Mouse (Mus musculus) left cerebral cortex, adult 9 months (tissue): ENCODE results near the gene Slc38a3.

Source experiments
- DNase-seq, 2 experiments: peaks; one replicate each; pipeline ENCODE4 v3.0.0; 2022; ENCODE audit warnings: low spot score in 2 of 2

The Slc38a3 gene

DNA sequence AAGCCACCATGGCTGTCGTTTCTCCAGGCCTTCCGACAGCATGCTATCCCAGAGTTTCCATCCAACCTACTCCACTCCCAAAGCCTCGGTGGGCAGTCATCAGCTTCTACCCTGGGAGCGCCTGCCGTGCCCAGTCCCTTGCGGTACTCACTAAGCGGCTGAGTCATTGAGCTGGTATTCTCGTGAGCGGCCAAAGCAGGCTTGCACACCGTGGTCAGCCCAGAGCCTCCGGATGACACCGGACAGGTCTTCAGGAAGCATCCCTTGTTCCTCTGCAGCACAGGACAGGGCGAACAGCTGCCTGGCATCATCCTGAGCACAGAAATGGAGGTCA is 49.8 kb downstream of the Slc38a3 start:
- no peak for DNase-seq

DNA sequence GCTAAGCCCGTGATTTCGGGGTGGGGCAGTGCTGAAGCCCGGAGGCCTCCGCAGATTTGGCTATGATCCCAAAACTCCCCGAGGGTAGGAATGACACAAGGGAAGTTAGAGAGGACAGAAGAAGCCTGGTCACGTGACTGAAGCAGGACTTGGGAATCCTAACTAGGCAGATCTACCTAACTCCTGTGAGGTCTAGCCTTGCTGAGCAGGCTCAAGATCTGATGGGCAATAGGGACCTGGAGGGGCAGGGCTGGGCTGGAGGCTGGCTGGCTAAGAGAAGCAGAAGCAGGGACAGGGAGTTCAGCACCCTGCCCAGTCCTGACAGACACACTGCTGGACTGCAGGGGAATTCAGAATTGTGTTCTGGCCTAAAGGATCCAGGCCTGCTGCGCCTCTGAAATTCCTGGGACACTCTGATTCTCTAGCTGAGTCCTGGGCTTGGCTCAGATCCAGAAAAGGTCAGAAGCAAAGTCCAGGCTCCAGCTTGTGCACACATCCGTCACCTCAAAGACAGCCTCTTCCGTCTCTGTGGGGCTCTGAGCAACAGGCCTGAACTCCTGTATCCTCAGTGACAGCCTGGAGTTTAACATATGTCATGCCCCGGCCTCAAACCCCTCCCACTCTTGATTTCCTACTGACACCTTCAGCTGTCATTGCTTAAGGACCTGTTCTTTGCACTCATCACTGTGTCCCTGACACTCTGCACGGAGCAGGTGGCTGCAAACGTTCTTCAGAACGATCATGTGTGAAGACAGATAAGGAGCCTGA is 50.4 kb downstream of the Slc38a3 start:
- DNase-seq: no peak

DNA sequence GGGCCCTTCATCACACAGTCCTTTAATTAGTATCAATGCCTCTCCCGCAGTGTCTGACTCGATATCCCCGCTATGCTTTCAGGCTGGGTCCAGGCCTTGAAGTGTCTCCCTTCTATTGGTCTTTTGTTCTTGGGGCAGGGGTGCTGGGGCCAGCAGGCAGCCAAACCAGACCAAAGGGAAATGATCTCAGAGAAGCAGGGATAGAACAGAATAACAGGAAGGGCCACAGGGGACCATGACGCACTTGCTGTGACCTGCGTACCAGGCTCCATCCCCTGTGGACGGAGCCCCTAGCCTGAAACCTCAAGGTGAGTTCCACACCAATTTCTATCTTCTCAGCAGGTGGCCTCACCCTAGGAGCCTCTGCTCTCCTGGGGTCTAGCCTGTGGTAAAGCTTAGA is 51.2 kb downstream of the Slc38a3 start:
- DNase-seq: no peak

DNA sequence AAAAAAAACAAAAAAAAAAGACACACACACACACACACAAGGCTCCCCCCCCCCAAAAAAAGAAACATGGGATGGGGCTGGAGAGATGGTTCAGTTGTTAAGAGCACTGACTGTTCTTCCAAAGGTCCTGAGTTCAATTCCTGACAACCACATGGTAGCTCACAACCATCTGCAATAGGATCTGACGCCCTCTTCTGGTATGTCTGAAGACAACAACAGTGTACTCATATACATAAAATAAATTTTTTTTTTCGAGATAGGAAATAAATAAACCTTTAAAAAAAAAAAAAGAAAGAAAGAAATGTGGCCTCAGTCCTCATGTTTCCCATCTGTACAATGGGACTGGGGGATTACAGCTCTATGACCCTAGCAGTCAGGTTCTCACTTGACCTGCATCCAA is 51.9 kb downstream of the Slc38a3 start:
- DNase-seq: no peak

DNA sequence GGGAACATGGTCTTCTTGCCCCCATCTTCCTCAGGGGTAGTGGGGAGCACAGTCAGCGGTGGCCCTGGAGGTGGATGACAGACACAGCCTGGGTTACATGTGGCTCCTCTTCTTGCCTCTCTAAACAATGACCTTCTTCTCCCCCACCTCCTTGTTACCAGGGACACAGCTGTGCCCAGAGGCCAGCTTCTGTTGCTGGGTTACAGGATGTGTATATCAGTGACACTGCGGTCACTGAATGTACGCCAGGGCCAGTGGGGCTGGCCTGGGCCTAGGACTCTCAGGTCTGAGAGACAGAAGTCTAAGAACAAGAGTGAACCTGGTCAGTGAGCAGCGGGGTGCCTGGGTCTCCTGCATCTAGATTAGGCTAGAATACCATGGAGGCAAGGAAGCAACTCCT is 54.3 kb downstream of the Slc38a3 start:
- no peak for DNase-seq

DNA sequence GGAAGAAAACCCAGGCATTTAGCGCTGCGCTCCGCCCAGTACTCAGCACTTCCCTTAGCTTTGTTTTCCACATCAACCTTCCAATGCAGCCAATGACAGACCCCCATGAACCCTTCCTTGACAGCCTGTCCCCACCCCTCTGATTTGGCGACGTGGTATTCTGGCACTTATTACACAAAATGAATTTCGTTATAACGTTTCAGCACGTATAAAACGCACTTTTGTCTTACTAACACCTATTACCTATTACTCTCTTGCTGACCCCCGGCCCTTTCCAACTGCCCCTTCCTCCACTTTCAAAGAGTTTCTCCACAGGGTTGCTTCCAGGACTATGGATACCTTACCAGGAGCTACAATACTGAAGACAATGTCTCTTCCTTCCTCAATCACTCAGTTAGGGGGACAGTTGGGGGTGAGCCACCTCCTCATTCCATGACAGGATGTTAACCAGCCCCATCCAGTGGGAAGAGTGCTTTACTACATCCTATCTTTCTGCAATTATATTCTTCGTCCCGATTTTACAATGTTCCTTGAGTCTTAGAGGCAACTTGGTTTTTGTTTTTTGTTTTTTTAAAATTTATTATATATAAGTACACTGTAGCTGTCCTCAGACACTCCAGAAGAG is 56.3 kb downstream of the Slc38a3 start:
- DNase-seq: no peak

DNA sequence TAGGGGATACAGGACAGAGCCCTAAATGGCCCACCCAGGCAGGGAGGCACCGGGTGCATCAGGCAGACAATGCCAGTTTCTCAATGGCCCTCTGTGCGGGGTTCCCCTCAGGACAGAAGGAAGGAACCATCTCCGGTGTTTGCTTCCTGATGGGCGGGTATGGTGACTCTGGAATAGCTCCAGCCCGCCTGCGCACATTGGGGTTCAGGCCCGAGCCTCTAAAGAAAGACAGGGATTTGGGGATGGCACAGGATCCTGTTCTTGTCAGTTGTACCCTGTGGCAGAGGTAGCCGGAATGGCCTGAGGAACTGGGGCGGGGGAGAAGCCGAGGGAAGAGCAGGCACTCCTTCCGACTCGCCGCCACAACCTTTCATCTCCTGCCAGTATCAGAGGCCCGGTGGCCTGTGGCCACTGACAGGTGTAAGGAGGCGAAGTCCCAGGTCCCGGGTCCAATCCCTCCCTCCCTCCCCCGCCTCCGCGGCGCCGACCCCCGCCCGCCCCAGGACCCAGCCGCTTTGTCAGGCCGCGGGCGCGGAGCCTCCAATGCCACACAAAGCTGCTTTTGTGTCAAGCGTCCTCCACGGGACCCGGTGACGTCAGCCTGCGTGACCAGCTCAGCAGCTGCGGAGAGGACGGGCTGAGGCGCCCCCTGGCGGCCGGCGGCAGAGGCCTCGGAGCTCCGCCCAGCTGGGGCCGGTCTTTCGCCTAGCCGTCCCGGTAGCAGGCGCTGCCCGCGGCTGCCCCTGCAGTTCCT is 57.0 kb downstream of the Slc38a3 start:
- DNase-seq: peak; percentile 91 to 98

DNA sequence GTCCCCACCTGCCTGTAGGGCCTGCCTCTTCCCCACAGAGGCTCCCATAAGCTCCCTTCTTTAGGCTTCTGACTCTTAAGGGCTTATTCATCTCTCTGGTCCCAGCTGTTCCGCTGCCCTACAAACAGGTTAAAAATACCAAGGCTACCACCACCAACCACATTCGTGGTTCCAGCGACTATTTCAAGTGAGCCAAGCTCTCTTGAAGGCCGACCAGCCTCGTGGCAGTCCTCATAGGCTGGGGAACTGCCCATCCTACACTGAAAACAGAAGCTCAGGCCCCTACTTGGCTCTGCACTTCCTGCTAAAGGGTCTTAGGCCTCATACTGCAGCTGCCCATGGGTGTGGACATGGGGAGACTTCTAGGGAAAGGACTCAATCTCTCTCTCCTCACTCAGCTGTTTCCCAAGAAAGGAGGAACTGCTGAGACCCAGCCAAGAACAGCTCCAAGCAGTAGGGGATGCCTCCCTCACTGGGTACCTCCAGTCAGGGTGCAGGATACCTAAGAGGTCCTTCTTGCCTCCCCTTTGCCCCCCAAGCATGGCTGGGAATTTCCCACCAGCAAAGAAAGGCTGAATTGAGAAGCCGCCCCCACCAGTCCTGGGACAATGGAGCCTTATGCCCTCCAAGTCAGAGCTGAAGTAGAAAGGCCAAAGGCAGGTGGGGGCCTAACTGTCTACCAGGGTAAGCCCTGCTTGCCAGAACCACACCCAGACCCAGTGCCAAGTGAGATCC is 57.7 kb downstream of the Slc38a3 start:
- no peak for DNase-seq

DNA sequence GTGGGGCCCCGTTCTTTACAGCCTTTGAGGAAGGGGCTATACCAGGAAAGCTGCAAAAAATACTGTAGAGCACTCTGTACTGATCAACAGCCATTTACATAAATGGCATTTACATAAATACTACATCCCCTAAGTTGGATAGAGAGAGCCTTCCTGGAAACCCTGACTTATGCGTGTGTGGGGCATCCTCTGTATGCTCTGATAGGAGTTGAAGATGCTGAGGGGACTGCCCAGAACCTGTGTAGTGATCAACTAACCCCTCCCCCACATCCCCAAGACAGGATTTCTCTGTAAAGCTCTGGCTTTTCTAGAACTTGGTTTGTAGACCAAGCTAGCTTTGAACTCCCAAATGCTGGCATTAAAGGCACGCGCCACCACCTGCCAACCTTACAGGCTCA is 59.9 kb downstream of the Slc38a3 start:
- no peak for DNase-seq

DNA sequence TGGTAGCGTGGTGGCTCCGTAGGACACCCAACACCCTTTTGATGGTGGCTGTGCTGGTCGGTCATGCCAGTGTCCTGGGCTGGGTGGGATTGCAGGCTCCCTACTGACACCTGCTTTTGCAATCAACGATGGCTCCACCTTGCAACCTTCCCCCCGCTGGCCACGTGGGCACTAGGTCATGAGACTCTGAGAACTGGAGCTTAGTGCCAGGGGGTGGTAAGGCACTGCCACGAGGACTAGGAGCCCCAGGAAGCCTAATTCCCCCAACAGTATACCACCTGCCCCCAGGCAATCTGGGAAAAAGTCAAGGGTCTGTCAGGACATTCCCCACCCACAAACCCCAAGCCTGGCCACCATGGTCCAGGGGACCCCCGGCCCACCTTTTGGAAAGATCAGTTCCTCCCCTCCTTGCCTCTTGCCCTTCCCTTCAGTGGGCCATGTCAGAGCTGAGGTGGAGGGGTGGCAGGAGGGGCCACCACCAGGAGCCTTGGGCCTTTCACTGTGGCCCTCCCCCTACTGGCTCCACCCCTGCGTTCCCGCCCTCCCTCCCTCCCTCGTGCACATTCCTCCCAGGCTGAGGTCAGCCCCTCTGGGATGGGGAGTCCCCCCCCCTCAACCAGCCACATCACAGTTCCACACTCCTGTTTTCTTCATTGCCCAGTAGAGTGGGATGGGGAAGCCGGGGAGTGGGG is 60.4 kb downstream of the Slc38a3 start, which contains the start of gene Sema3b:
Gene Sema3b (minus strand): TSS at position 489 of the 692 bp plus-strand sequence.
- no peak for DNase-seq

DNA sequence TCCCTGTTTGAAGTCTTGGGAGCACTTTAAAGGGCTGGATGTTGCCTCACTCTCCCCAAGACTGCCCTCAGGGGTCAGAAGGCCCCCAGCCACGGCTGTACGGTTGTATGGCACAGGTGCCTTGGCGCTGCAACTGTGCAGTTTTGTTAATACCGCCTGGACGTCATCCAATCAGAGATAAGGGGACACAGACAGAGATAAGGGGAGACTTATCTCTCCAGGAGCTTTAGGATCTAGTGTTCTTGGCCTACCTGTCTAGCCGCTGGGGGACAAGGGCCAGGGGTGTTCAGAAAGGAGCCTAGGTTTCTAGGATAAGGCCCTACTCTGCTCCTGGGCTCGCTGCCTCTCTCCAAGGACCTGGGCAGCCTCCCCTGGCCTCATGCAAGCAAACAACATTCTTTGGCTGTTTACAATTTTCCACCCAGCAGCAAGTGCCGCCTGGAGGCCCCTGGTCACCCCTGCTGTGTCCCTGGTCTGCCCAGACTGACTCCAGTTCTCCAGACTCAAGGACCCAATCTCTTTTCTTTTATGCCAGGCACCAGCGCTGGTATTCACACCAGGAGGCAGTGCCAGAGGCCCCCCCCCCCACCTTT is 61.6 kb downstream of the Slc38a3 start:
- DNase-seq: no peak

DNA sequence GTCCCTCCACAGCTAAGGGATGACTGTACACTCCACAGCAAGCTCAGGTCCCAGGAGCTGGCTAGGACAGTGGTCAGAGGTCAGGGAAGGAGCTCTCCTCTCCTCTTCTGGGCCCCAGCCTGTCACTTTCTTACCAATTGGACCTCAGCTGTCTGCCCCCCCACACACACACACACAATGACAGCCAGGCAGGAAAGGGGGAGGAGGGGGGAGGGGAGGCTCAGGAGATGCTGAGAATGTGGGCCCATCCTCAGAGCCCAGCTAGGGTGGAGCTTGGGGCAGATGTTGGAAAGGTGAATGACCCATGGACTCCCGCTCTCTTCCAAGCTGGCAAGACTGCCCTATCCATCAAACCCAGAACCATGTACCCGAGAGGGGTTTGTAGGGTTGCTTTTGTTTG is 62.3 kb downstream of the Slc38a3 start:
- no peak for DNase-seq

DNA sequence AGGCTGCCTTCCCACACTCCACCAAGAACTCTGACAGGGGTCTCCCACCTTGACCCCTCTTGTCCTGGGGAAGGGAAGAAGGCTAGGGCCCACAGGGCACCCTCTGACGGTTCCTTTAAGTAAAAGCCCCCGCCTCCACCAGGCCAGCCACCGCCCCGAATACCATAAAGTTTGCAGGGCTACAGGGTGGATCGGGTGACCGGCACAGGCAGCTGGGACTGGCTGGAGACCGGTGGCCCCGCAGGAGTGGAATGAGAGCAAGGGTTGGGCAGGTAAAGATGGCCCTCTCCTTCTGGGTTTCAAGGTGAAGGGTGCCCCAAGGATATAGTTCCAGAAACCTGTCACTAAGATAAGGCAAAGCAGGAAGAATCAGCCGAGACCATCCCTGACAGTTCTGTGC is 62.7 kb downstream of the Slc38a3 start:
- no peak for DNase-seq

DNA sequence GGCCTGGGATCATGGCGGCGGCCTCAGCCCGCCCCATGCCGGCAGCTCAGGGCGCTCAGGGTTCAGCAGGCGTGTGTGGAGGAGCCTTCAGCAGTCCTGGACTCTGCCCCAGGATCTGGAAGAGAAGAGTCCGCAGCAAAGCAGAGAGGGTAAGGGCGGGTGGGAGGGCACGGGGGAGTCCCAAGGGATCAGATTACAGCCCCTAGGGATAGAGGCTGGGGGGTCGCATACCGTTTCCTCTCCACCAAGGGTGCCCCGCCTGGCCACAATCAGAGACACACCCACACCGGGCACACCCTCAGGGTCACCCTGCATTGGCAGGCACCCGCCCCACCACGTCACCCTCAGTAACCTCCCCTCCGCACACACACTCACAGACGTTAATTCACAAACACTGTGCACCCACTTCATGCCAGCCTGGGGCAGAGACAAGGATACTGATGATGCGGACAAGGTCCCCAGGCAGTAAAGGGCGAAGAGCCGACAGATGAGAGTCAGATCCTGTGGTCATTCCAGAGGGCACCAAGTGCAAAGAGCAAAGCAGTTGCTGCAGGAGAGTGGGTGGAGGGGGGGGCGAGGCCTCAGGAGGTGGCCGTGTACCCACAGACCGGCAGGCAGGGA is 64.2 kb downstream of the Slc38a3 start:
- DNase-seq: no peak

DNA sequence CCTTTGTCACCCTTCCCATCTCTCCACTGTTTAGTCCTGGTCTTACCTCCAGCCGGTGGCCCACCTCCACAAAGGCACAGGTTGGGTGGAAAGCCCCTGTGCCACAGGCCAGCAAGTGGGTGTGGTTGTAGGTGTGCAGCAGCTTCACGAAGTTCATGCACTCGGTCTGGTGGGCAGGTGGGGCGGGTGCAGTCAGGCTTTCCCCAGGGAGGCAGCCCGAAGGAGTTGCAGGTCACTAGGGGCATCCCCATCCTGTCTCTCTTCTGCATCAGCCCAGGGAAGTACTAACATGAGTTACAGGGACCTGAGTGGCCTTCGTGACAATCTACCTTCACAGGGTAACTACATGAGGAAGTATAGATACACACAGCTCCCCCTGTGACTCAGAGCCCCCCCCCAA is 66.1 kb downstream of the Slc38a3 start:
- no peak for DNase-seq

DNA sequence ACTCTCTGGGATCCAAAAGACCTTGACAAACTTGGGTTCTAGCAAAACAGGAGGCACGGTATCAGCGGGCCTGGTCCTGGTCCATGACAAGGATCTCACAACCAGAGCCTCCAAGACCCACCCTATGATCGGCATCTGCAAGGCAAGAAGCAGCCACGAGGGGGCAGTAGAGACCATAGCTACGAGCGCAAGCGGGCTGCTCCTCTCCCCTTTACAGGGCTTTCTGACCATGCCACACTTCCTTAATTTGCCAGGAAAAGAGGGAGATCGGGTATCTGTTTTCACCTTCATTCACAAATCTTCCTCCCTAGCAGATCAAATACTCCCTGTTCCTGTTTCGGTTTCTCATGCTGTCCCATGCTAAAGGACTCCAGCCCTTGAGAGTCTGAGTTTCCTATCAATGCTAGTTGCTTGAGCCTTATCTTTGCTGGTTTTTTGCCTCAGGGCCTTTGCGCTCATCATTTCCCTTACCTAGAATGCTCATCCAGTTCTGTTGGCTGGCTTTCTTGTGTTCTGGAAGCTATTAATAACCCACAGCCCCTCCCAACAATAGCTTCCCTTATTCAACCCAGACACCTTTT is 67.2 kb downstream of the Slc38a3 start:
- peak in 1 of 2 experiments; percentile 93 for DNase-seq

DNA sequence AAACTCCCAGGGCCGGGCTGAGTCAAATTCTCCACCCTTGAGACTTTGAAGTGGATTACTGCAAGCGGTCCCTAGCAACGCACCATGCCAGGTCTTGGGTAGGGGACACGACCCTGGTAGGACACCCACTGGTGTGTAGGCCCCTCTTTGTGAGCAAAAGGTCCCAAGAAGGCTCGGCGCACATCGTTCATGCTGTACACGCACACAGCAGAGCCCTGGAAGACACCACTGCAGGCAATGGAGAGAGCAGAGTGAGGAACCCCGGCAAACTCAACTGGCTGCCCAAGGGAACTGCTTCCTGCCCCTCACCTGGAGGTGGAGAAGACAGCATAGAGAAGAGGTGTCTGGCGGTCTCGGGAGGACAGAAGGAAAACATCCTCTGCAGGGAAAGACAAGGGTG is 68.1 kb downstream of the Slc38a3 start:
- DNase-seq: no peak

DNA sequence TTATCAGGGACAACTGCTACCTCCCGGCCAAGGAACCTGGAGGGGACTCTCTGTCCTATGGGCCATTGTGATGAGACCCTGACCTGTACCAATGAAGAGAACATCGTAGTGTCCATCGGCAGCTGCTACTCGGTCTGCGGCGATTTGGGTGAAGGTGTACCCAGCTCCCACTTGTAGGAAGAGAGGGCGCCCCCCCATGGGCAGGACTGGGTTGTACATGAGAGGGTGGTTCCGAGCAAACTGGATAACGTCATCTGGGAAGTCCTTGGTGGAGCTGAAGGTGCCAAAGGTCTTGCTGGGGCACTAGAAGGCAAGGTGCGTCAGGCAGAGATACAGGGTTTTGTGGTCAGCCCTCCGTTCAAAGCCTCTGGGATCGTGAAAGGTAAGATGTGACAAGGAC is 68.6 kb downstream of the Slc38a3 start:
- DNase-seq: no peak
